Mouse (Mus musculus): ENCODE results near the gene Pcdh8. TPM values are rescaled to one million over a fixed set of nuclear protein-coding genes. Genes with fewer than 3 reads are reported as not detected.

Gene Pcdh8
- total RNA-seq, 2 experiments from 2014 or later: 0.43 TPM; not detected in 1

- no peak for DNase-seq (ENCODE audit: low spot score in 2 of 2)
Measured at GRCm38 (mm10) chr14:79754601-79755222, 16.4 kb downstream of the Pcdh8 start.

- DNase-seq (ENCODE audit: low spot score in 2 of 2): no peak
Measured at GRCm38 (mm10) chr14:79754157-79754556, 17.0 kb downstream of the Pcdh8 start.

GRCm38 (mm10) chr14:79753733-79754132, 17.4 kb downstream of the Pcdh8 start:
- no peak for DNase-seq (ENCODE audit: low spot score in 2 of 2)

GRCm38 (mm10) chr14:79740515-79740914, 30.6 kb downstream of the Pcdh8 start:
- DNase-seq (ENCODE audit: low spot score in 2 of 2): no peak

- DNase-seq (ENCODE audit: low spot score in 2 of 2): no peak
Measured at GRCm38 (mm10) chr14:79738441-79738840, 32.7 kb downstream of the Pcdh8 start.

- DNase-seq (ENCODE audit: low spot score in 2 of 2): no peak
Measured at GRCm38 (mm10) chr14:79737642-79738379, 33.3 kb downstream of the Pcdh8 start.

- no peak for DNase-seq (ENCODE audit: low spot score in 2 of 2)
Measured at GRCm38 (mm10) chr14:79736781-79737180, 34.3 kb downstream of the Pcdh8 start.

GRCm38 (mm10) chr14:79733501-79733900, 37.6 kb downstream of the Pcdh8 start:
- DNase-seq (ENCODE audit: low spot score in 2 of 2): no peak

- no peak for DNase-seq (ENCODE audit: low spot score in 2 of 2)
Measured at GRCm38 (mm10) chr14:79728811-79729210, 42.3 kb downstream of the Pcdh8 start.

GRCm38 (mm10) chr14:79724002-79724681, 47.0 kb downstream of the Pcdh8 start:
- no peak for DNase-seq (ENCODE audit: low spot score in 2 of 2)

- DNase-seq (ENCODE audit: low spot score in 2 of 2): no peak
Measured at GRCm38 (mm10) chr14:79722228-79722627, 48.9 kb downstream of the Pcdh8 start.

Small RNA genes within 50 kb of the gene (microRNA-seq; reads per million reads assigned to microRNA genes)
- 0 reads per million in 2 experiments for gene Mir759 (ENCODE audit: borderline number of aligned reads in 2 of 2)

Other genes starting within 250 kb of the Pcdh8 start
- 100 to 1,000 TPM in 1 of 2 experiments, 10 to 100 TPM in 1; 79.4 to 121 TPM for gene Sugt1, start 183.6 kb downstream of the Pcdh8 start, total RNA-seq (2021)
- gene Cnmd, start 109.1 kb downstream of the Pcdh8 start, total RNA-seq (2021): 1 to 10 TPM in 1 of 2 experiments, under 1 TPM in 1; 0.93 to 2.0 TPM
- gene Olfm4, start 212.8 kb upstream of the Pcdh8 start, total RNA-seq (2021): not detected